Mouse (Mus musculus): ENCODE measurements at regions not wholly inside any gene's neighbourhood (a gene's known extent, or its start where the extent isn't known, plus 50 kb on each side); places are given as distances from the start of the nearest gene placed in this dataset.

- DNase-seq (ENCODE audit: low read depth, low spot score), result no peak
These were observed 126.0 kb upstream of the Adra1b start for GRCm38 (mm10) chr11:44027046-44027445.

GRCm38 (mm10) chr11:44046083-44046482, 145.1 kb upstream of the Adra1b start:
- DNase-seq (ENCODE audit: low read depth, low spot score), result no peak

- DNase-seq (ENCODE audit: low read depth, low spot score), result peak; percentile 84
These were observed 148.4 kb upstream of the Adra1b start for GRCm38 (mm10) chr11:44049253-44049976.

GRCm38 (mm10) chr11:44052481-44052880, 151.5 kb upstream of the Adra1b start:
- no peak for DNase-seq (ENCODE audit: low read depth, low spot score)

GRCm38 (mm10) chr11:44062446-44062845, 161.4 kb upstream of the Adra1b start:
- no peak for DNase-seq (ENCODE audit: low read depth, low spot score)

- DNase-seq (ENCODE audit: low read depth, low spot score), result peak; percentile 55
These were observed 165.2 kb upstream of the Adra1b start for GRCm38 (mm10) chr11:44066176-44066575.

GRCm38 (mm10) chr11:44083716-44084115, 182.7 kb upstream of the Adra1b start:
- DNase-seq (ENCODE audit: low read depth, low spot score), result no peak

- DNase-seq (ENCODE audit: low read depth, low spot score), result peak; percentile 34
These were observed 185.9 kb upstream of the Adra1b start for GRCm38 (mm10) chr11:44086951-44087350.

GRCm38 (mm10) chr11:44089514-44089913, 188.5 kb upstream of the Adra1b start:
- DNase-seq (ENCODE audit: low read depth, low spot score), result no peak

GRCm38 (mm10) chr11:44095280-44095679, 194.3 kb upstream of the Adra1b start:
- DNase-seq (ENCODE audit: low read depth, low spot score), result no peak

GRCm38 (mm10) chr11:44103188-44103840, 202.3 kb upstream of the Adra1b start:
- DNase-seq (ENCODE audit: low read depth, low spot score), result no peak

GRCm38 (mm10) chr11:44103841-44104191, 202.8 kb upstream of the Adra1b start:
- DNase-seq (ENCODE audit: low read depth, low spot score), result peak; percentile 9

GRCm38 (mm10) chr11:44106231-44106630, 205.2 kb upstream of the Adra1b start:
- no peak for DNase-seq (ENCODE audit: low read depth, low spot score)

GRCm38 (mm10) chr11:44111525-44111924, 210.5 kb upstream of the Adra1b start:
- no peak for DNase-seq (ENCODE audit: low read depth, low spot score)

GRCm38 (mm10) chr11:44127088-44127487, 226.1 kb upstream of the Adra1b start:
- no peak for DNase-seq (ENCODE audit: low read depth, low spot score)

- DNase-seq (ENCODE audit: low read depth, low spot score), result no peak
These were observed 227.5 kb upstream of the Adra1b start for GRCm38 (mm10) chr11:44128481-44128880.

- DNase-seq (ENCODE audit: low read depth, low spot score), result no peak
These were observed 232.2 kb upstream of the Adra1b start for GRCm38 (mm10) chr11:44133244-44133643.

- no peak for DNase-seq (ENCODE audit: low read depth, low spot score)
These were observed 235.0 kb upstream of the Adra1b start for GRCm38 (mm10) chr11:44136024-44136423.

GRCm38 (mm10) chr11:44142996-44143395, 242.0 kb upstream of the Adra1b start:
- DNase-seq (ENCODE audit: low read depth, low spot score), result no peak

GRCm38 (mm10) chr11:44144477-44144876, 243.5 kb upstream of the Adra1b start:
- DNase-seq (ENCODE audit: low read depth, low spot score), result no peak

- no peak for DNase-seq (ENCODE audit: low read depth, low spot score)
These were observed 245.4 kb upstream of the Adra1b start for GRCm38 (mm10) chr11:44146419-44146818.

- no peak for DNase-seq (ENCODE audit: low read depth, low spot score)
These were observed 246.3 kb upstream of the Il12b start for GRCm38 (mm10) chr11:44153576-44153975.

GRCm38 (mm10) chr11:44155591-44155990, 244.3 kb upstream of the Il12b start:
- DNase-seq (ENCODE audit: low read depth, low spot score), result no peak

Measured in 3T3-L1 (cell line).